Mouse (Mus musculus): ENCODE data around the gene Atxn7l2.

DNA sequence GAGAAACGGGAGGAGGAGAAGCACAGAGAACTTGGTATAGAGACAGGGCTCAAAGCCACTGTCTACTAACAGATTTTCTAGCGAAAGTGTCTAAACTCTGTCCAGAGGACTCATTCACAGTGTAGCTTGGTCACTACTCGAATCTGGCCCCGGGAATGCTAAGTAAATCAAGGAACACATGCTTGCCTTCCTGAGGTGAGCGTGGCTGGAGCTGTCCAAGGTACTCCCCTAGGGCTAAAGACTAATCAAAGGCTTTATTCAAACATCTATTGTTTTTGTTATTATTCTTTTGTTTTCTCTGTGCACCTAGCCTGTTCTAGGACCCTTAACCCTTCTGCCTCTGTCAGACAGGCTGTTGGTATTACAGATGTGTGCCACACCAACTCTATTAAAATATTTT, 4.0 kb upstream of the Atxn7l2 start:
- TF ChIP-seq HCFC1 (IDR thresholded peaks at IDR 0.05; ENCODE audit: borderline replicate concordance, insufficient read depth, low read length), result no peak
- no peak for TF ChIP-seq CHD2 (IDR thresholded peaks at IDR 0.05; ENCODE audit: low read depth, low read length)

Data from ES-E14 (cell line).